Mouse (Mus musculus) embryonic facial prominence, embryonic 14.5 days (tissue): Measurements from ENCODE around the gene Trem2. TPM values are rescaled to one million over a fixed set of nuclear protein-coding genes. Genes with fewer than 3 reads are reported as not detected.

Source experiments
- ATAC-seq: fragments of 200-750 bp; cut with Nextera tagmentation; 2 replicates; pipeline ENCODE4 v1.8.0; 2017; ENCODE audit warnings: low read depth, moderate number of reproducible peaks, moderate TSS enrichment
- DNase-seq: peaks from one replicate; pipeline ENCODE4 v3.0.0-alpha.2; 2015; ENCODE audit warnings: low spot score
- H3K27ac ChIP-seq: fragments of 300-500 bp; sonication (generic); replicated peaks from 2 replicates; pipeline ENCODE4 v1.5.1; 2014; ENCODE audit warnings: low read depth, mild to moderate bottlenecking, low read length, moderate library complexity
- H3K27me3 ChIP-seq: fragments of 300-500 bp; sonication (generic); replicated peaks from 2 replicates; pipeline ENCODE4 v1.6.1; 2014; ENCODE audit warnings: low read length; ENCODE audit not compliant: control insufficient read depth, insufficient read depth
- H3K36me3 ChIP-seq: fragments of 300-500 bp; sonication (generic); 2 replicates; pipeline ENCODE4 v1.6.1; 2014; ENCODE audit warnings: low read length, mixed read lengths; ENCODE audit not compliant: control insufficient read depth, insufficient read depth
- H3K4me1 ChIP-seq: fragments of 300-500 bp; sonication (generic); 2 replicates; pipeline ENCODE4 v1.6.1; 2014; ENCODE audit warnings: antibody characterized with exemption, low read length; ENCODE audit not compliant: control insufficient read depth, insufficient read depth
- H3K4me2 ChIP-seq: fragments of 300-500 bp; sonication (generic); 2 replicates; pipeline ENCODE4 v1.6.1; 2014; ENCODE audit warnings: low read depth, mild to moderate bottlenecking, low read length, moderate library complexity, mixed read lengths
- H3K4me3 ChIP-seq: fragments of 300-500 bp; sonication (generic); 2 replicates; pipeline ENCODE4 v1.5.1; 2014; ENCODE audit warnings: low read depth, mild to moderate bottlenecking, low read length
- H3K9ac ChIP-seq: fragments of 300-500 bp; sonication (generic); 2 replicates; pipeline ENCODE4 v1.6.1; 2014; ENCODE audit warnings: low read depth, mild to moderate bottlenecking, low read length, moderate library complexity, mixed read lengths
- H3K9me3 ChIP-seq: fragments of 300-500 bp; sonication (generic); 2 replicates; pipeline ENCODE4 v1.6.1; 2016; ENCODE audit warnings: low read length; ENCODE audit not compliant: control insufficient read depth
- WGBS: fragments of 180-500 bp; shearing (Covaris S2); extraction: QIAGEN DNeasy Blood & Tissue Kit; methylation state at CpG from one replicate; pipeline ENCODE4 v1.1.7; 2014; 5-methylcytosine and 5-hydroxymethylcytosine counted together
- polyA plus RNA-seq: library from polyadenylated mRNA; unstranded; fragments of >200 nt; fragmentation: Nextera tagmentation; extraction: Ambion mirVana; gene quantifications from 2 replicates; pipeline ENCODE4 v1.2.1, GENCODE M21; 2014

Trem2 gene
- polyA plus RNA-seq, 1 experiment from 2014 or later: 6.6 TPM

DNA sequence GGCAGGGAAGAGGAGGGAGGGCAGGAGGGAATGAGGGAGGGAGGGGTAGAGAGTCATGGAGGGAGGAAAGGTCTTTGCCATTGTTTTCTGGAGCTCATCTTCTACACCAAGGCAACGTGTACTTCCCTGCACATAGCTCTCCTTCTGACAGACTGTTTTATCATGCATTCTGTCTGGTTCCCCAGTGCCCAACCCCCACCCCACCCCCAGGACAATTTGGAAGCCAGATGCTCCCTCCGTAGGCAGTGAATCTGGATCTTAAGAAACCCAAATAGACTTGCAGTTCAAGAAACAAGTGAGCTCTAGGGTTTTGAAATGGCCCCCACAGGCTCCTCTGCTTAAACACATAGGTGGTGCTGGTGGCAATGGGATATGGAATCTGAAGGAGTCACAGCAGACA is 11.7 kb downstream of the Trem2 start:
- ATAC-seq: no peak
- 49% methylated on average over 2 of the region's 2 CpGs for WGBS

DNA sequence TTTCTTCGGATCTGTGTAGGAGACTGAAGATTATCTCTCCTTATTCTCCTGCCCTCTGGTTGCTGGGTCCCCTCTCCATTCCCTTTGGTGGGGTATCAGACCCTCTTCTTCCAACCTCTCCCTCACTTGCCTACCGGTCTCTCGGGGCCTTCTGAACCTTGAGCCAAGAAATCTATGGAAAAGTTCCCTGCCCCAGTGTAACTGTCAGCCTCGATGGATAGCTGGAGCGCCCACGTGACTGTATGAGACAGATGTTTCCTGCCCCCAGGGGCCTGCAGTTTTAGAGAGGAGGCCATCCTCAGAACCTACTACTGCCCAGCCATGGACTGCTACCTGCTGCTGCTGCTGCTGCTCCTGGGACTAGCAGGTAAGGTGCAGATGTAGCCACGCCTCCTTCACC is 13.4 kb downstream of the Trem2 start, which contains the start of gene Treml1:
Gene Treml1, plus strand, starts transcription at position 301 of the 400 bp plus-strand sequence.
- ATAC-seq (no peak), DNase-seq (no peak)
- no peaks in the 10 kb centered on the region for H3K27me3 ChIP-seq
- no peak within 1 kb of the TSS for H3K4me3 ChIP-seq
- no peak within 1 kb of the TSS for H3K9ac ChIP-seq
- WGBS: 65% methylated on average over 7 of the region's 7 CpGs
- no peaks in the 10 kb centered on the region for H3K36me3 ChIP-seq
- H3K4me1 ChIP-seq: peaks cover 4% of the 10 kb centered on the region; the same call in 1 of the 2 replicates
- no peak within 1 kb of the TSS for H3K27ac ChIP-seq
- H3K4me2 ChIP-seq: no peak within 1 kb of the TSS
- H3K9me3 ChIP-seq: no peaks in the 10 kb centered on the region

More for the DNA sequence above, 11.7 kb downstream of the Trem2 start:
- Histone ChIP-seq H3K9ac (no peak overlapping the region), H3K4me3 (no peak overlapping the region), H3K36me3 (no peaks in the 10 kb centered on the region), H3K27ac (no peak overlapping the region), H3K4me1 (no peaks in the 10 kb centered on the region), H3K9me3 (no peaks in the 10 kb centered on the region), H3K27me3 (no peaks in the 10 kb centered on the region), H3K4me2 (no peak overlapping the region)
- DNase-seq: no peak

GRCm38 (mm10) chr17:48360462-48360861 is 14.3 kb downstream of the Trem2 start:
- no peaks in the 10 kb centered on the region for H3K9me3 ChIP-seq
- no peaks in the 10 kb centered on the region for H3K36me3 ChIP-seq
- no peak overlapping the region for H3K9ac ChIP-seq
- no peak overlapping the region for H3K27ac ChIP-seq
- no peak for ATAC-seq
- WGBS: 84% methylated on average over 4 of the region's 4 CpGs
- peaks cover 4% of the 10 kb centered on the region; the same call in 1 of the 2 replicates for H3K4me1 ChIP-seq
- DNase-seq: no peak
- no peak overlapping the region for H3K4me2 ChIP-seq
- no peaks in the 10 kb centered on the region for H3K27me3 ChIP-seq
- H3K4me3 ChIP-seq: no peak overlapping the region

DNA sequence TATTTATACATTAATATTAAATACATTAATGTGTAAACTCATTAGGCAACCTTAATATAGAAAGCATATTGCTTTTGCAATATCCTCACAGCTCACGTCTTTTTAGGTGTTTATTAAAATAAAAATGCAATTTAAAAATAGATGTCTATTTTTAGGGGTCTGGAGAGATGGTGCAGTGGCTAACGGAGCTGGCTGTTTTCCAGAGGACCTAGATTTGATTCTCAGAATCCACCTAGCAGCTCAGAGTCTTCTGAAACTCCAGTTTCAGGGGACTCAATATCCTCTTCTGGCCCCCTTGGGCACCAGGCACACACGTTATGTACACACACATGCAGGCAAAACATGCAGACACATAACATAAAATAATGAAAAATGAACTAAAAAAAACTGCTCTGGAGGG is 16.1 kb downstream of the Trem2 start:
- no peaks in the 10 kb centered on the region for H3K27me3 ChIP-seq
- no peak overlapping the region for H3K4me3 ChIP-seq
- DNase-seq (no peak), ATAC-seq (no peak)
- no peak overlapping the region for H3K4me2 ChIP-seq
- H3K9ac ChIP-seq: no peak overlapping the region
- no peak overlapping the region for H3K27ac ChIP-seq
- 73% methylated on average over 3 of the region's 3 CpGs for WGBS
- no peaks in the 10 kb centered on the region for H3K36me3 ChIP-seq
- H3K4me1 ChIP-seq: peaks cover 4% of the 10 kb centered on the region; the same call in 1 of the 2 replicates
- no peaks in the 10 kb centered on the region for H3K9me3 ChIP-seq

GRCm38 (mm10) chr17:48362966-48363365 is 16.8 kb downstream of the Trem2 start:
- Histone ChIP-seq H3K4me1 (peaks cover 4% of the 10 kb centered on the region; the same call in 1 of the 2 replicates), H3K9ac (no peak overlapping the region), H3K27ac (no peak overlapping the region), H3K4me2 (no peak overlapping the region), H3K9me3 (no peaks in the 10 kb centered on the region), H3K36me3 (no peaks in the 10 kb centered on the region), H3K4me3 (no peak overlapping the region), H3K27me3 (no peaks in the 10 kb centered on the region)
- 81% methylated on average over 8 of the region's 8 CpGs for WGBS
- peak; percentile 45 for DNase-seq
- ATAC-seq: no peak

DNA sequence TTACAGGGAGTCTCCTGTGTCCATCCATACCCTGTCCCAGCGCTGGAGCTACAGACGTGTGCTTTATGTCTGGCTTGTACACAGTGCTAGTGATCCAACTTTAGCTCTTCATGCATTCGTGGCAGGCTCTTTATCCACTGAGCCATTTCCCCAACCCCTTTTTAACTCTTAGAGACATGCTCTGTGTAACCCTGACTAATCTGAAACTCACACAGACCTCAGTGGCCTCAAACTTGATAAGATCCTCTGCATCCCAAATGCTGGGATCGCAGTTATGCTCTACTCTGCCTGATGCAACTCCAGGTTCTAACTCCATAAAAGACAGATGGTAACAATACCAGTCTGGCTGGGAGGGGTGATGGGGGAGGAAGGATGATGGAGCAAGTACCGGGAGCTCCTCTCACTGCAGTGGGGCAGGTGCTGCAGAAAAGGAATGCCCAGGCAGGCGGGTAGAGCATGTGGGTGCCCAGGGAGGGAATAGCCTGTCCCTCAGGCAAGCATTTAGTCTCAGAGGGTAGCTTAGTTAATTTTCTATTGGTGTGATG is 17.3 kb downstream of the Trem2 start:
- no peak for ATAC-seq

GRCm38 (mm10) chr17:48365511-48366155 is 19.4 kb downstream of the Trem2 start:
- WGBS: 76% methylated on average over 9 of the region's 9 CpGs
- Histone ChIP-seq H3K4me1 (peaks cover 4% of the 10 kb centered on the region; the same call in 1 of the 2 replicates), H3K27me3 (no peaks in the 10 kb centered on the region), H3K4me3 (no peak overlapping the region), H3K9me3 (no peaks in the 10 kb centered on the region), H3K9ac (no peak overlapping the region), H3K27ac (no peak overlapping the region), H3K4me2 (no peak overlapping the region), H3K36me3 (no peaks in the 10 kb centered on the region)
- DNase-seq (no peak), ATAC-seq (no peak)

More for the DNA sequence above, 17.3 kb downstream of the Trem2 start:
- Histone ChIP-seq H3K27ac (no peak overlapping the region), H3K27me3 (no peaks in the 10 kb centered on the region), H3K9ac (0 out of 2 replicates have a peak overlapping the region, but pooled peaks have one; percentile 19), H3K4me3 (no peak overlapping the region), H3K9me3 (no peaks in the 10 kb centered on the region), H3K4me1 (peaks cover 4% of the 10 kb centered on the region; the same call in 1 of the 2 replicates), H3K36me3 (no peaks in the 10 kb centered on the region), H3K4me2 (no peak overlapping the region)
- 57% methylated on average over 6 of the region's 6 CpGs for WGBS
- DNase-seq: no peak

DNA sequence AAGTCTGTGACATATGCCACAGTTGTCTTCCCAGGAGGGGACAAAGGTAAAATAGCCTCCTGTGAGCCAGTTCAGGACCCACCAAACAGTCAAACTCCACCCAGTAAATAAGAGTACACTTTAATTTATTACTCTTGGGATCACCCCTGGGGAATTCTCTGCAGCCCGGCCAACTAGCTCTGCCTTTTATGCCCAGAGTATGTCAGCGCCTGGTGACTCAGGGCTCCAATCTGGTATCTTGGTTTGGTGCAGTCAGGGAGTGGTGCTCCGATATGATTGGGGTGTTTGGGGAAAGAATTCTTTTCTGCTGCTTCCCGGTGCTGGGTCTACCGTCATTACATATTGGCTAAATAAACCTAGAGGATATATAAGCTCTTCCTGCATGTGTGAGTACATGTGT is 20.6 kb downstream of the Trem2 start:
- no peak for ATAC-seq
- Histone ChIP-seq H3K9ac (no peak overlapping the region), H3K9me3 (no peaks in the 10 kb centered on the region), H3K4me2 (no peak overlapping the region), H3K4me3 (no peak overlapping the region), H3K27me3 (no peaks in the 10 kb centered on the region), H3K4me1 (peaks cover 4% of the 10 kb centered on the region; the same call in 1 of the 2 replicates), H3K36me3 (no peaks in the 10 kb centered on the region), H3K27ac (no peak overlapping the region)
- WGBS: 76% methylated on average over 5 of the region's 5 CpGs
- DNase-seq: no peak

- Histone ChIP-seq H3K36me3 (no peaks in the 10 kb centered on the region), H3K9ac (no peak overlapping the region), H3K4me1 (no peaks in the 10 kb centered on the region), H3K27me3 (no peaks in the 10 kb centered on the region), H3K4me3 (no peak overlapping the region), H3K9me3 (0 out of 2 replicates have a peak, but pooled peaks cover under 1% of the 10 kb centered on the region), H3K4me2 (no peak overlapping the region), H3K27ac (no peak overlapping the region)
- DNase-seq: no peak
- ATAC-seq: no peak
Observed at GRCm38 (mm10) chr17:48371621-48372020, 25.4 kb downstream of the Trem2 start.
